Mouse (Mus musculus): ENCODE results near the gene Cacybp. TPM values are rescaled to one million over a fixed set of nuclear protein-coding genes. Genes with fewer than 3 reads are reported as not detected.

The Cacybp gene
- polyA plus RNA-seq, 1 experiment from 2014 or later, result 282 TPM

DNA sequence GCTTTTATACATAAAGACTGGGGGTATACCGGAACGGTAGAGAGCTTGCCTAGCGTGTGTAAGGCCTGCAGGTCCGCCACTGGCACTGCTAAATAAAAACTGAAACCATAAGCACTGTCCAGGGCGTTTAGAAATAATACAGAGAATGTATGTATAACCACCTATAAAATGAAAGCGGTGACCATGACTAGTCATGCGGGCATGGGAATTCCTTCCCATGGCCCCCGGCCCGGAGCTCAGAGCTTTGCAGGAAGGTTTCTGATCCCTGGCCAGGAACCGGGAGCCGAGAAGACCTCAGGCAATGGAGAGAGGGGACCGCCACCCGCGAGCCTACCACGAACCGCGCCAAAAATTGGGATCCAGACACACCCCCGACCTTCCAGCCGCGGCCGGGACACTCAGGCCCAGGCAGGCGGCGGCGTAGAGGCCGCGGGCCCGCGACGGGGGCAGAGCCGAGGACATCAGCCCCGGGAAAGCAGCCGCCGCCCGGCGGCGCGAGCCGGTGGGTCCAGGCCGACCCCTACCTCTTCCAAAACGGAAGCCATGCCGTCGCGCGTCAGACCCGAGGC lies 468 bp downstream of the Cacybp start:
- Histone ChIP-seq H3K36me3 (peaks cover 22% of the 10 kb centered on the region), H3K4me2 (peak overlapping the region; percentile 81), H3K4me3 (peak overlapping the region; percentile 93), H3K27me3 (replicated peaks) (no peaks in the 10 kb centered on the region), H3K9ac (peak overlapping the region; percentile 94), H3K4me1 (peaks cover 36% of the 10 kb centered on the region), H3K9me3 (replicated peaks) (no peaks in the 10 kb centered on the region), H3K27ac (peak overlapping the region; percentile 97)
- peak; percentile 67 for ATAC-seq
- under 1% methylated on average over 45 of the region's 45 CpGs for WGBS (ENCODE audit: insufficient replicate concordance)

DNA sequence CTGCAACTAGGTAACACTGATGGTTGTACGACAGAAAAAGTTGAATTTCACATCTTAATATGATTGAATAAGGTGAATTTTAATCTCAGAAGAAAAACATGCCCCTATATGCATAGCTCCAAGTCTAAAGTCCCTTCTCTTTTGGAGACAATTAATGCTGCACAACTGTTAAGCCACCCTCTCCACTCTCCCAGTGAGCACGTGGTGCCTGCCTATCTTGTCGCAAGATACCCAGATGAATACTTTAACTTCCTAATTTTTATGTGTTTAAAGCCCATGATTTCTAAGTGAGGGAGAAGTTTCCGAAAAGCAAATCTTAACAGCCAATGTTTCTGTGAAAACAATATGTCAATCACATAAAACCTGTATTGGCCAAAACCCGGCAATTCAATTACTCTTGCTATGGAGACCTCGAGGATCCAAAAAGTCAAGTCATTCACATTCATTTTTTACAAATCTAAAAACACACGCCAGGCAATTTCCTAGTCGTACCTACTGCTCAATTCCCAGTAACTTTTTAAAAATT lies 1.0 kb downstream of the Cacybp start:
- ATAC-seq, result no peak
- Histone ChIP-seq H3K4me1 (peaks cover 36% of the 10 kb centered on the region), H3K9me3 (replicated peaks) (no peaks in the 10 kb centered on the region), H3K36me3 (peaks cover 28% of the 10 kb centered on the region), H3K27ac (peak overlapping the region; percentile 97), H3K4me2 (peak overlapping the region; percentile 81), H3K4me3 (peak overlapping the region; percentile 93), H3K27me3 (replicated peaks) (no peaks in the 10 kb centered on the region), H3K9ac (peak overlapping the region; percentile 94)
- WGBS (ENCODE audit: insufficient replicate concordance), result under 1% methylated on average over 8 of the region's 8 CpGs

DNA sequence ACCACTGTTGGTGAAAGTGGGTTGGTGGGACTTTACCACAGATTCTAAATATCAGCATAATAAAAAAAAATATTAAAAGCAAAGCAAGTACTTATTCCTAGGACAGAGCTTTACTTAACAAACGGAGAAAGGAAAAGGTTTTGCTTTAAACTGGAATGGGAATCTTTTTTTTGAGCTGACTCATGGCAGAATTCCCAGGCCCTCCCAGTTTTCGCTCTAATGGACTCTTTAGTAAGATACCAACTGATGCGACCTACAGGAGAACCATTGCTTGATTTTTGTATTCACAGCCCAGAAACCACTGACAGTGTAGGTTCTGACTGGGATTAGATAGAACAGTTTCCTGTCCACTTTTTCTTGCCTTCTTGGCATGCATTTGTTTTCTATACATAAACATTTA lies 2.1 kb downstream of the Cacybp start:
- H3K9ac ChIP-seq, result peak overlapping the region; percentile 94
- no peaks in the 10 kb centered on the region for H3K27me3 ChIP-seq (replicated peaks)
- H3K27ac ChIP-seq, result peak overlapping the region; percentile 17; the same call in 1 of the 2 replicates
- 45% methylated on average over 3 of the region's 3 CpGs for WGBS (ENCODE audit: insufficient replicate concordance)
- H3K4me3 ChIP-seq, result peak overlapping the region; percentile 93
- no peaks in the 10 kb centered on the region for H3K9me3 ChIP-seq (replicated peaks)
- no peak for ATAC-seq
- peaks cover 36% of the 10 kb centered on the region for H3K4me1 ChIP-seq
- H3K36me3 ChIP-seq, result peaks cover 39% of the 10 kb centered on the region
- peak overlapping the region; percentile 81 for H3K4me2 ChIP-seq

DNA sequence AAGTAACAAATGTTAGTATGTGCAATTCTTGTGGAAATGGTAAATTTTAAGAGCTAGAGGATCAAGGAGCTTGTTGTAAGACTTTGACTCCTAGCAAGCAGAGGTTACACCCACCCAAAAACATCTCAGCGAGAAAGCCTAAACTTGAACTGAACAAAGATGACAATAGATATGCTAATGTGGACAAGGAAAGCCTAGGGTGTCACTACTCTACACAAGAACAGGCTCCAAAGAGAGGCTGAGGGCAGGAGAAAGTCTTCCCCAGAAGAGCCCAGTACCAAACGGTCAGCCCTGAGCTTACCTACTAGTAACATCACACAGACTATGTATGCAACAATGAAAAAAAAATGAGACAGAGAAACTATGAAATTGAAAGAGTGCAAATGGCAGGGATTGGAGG lies 2.8 kb downstream of the Cacybp start:
- Histone ChIP-seq H3K4me1 (peaks cover 36% of the 10 kb centered on the region), H3K36me3 (peaks cover 45% of the 10 kb centered on the region), H3K9me3 (replicated peaks) (no peaks in the 10 kb centered on the region), H3K27ac (no peak overlapping the region), H3K27me3 (replicated peaks) (no peaks in the 10 kb centered on the region), H3K4me2 (peak overlapping the region; percentile 44), H3K9ac (no peak overlapping the region), H3K4me3 (peak overlapping the region; percentile 27; the same call in 1 of the 2 replicates)
- WGBS (ENCODE audit: insufficient replicate concordance), result 39% methylated on average over 2 of the region's 2 CpGs
- ATAC-seq, result no peak

DNA sequence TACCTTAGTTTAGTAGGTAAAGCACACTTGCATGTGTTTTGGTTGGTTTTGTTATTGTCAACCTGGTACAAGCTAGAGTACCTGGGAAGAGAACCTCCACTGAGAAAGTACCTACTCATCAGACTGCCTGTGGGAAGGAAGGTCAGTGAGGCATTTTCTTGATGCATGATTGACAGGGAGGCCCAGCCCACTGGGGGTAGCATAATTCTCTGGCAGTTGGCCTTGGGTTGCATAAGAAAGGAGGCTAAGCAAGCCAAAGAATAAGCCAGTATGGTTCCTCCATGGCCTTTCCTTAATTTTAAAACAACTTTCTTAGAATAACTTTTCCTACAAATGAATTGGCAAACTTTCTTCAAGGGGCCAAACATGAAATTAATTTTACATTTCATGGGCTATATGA lies 7.2 kb downstream of the Cacybp start:
- no peaks in the 10 kb centered on the region for H3K27me3 ChIP-seq (replicated peaks)
- peaks cover 85% of the 10 kb centered on the region for H3K36me3 ChIP-seq
- no peaks in the 10 kb centered on the region for H3K9me3 ChIP-seq (replicated peaks)
- H3K27ac ChIP-seq, result no peak overlapping the region
- ATAC-seq, result no peak
- no peak overlapping the region for H3K9ac ChIP-seq
- no peak overlapping the region for H3K4me3 ChIP-seq
- H3K4me1 ChIP-seq, result peaks cover 15% of the 10 kb centered on the region
- H3K4me2 ChIP-seq, result no peak overlapping the region

DNA sequence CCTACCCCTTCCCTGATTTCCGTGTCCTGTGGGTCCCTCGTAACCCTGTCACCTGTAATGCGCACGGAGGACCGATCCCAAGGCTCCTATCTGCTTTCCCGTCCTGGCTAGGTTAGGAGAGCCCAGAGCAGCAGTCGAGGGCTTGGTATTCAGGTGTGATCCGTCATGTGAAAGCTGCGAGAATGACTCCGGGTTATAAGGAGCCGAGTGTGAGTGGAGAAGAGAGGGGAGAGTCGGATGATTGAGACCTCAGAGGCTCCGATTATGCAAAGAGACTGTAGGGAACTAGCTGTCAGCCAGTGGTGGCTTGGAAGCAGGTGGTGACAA lies 17.4 kb downstream of the Cacybp start:
- peak; percentile 57 for ATAC-seq

DNA sequence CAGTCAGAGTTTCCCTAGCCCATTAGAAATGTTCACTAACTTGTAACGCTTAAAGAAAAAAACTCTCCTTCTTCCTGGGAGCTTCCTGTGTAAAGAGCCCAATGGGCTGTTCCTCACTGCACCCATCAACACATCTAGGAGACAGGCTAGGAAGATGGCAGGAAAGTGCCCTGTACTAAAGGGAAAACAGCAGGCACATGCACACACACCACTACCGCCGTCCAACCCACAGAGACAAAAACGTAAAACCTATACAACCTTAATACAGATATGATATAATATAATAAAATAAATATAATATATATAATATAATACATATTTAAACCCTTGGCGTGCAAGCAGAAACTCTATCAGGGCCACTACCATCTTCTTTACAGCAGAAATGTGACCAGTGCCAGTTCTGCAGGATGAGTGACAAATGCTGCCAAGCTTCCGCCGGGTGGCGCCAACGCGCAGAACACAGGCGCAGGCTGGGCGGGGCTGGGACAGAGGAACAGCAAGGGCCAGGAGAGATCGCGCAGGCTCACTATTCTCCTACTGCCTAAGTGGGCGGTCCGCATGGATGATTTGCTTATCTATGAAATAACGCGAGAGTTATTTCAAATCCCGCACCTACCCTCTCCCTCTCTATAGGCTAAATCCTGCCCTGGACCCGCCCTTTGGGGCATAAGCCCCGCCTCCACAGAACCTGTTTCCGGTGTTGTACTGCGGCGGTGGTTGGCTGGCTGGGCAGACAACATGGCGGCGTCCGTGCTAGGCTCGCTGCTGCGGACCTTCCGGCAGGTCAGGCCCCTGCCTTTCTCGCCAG lies 17.9 kb downstream of the Cacybp start, which contains the start of gene Mrps14:
TSS of gene Mrps14 (plus strand) at position 687 of the 808 bp plus-strand sequence.
- peak within 1 kb of the TSS; percentile 78 for H3K9ac ChIP-seq
- ATAC-seq, result peak; percentile 100
- H3K27ac ChIP-seq, result peak within 1 kb of the TSS; percentile 70
- peaks cover 23% of the 10 kb centered on the region for H3K4me1 ChIP-seq
- no peaks in the 10 kb centered on the region for H3K27me3 ChIP-seq (replicated peaks)
- H3K4me3 ChIP-seq, result peak within 1 kb of the TSS; percentile 81
- H3K9me3 ChIP-seq (replicated peaks), result no peaks in the 10 kb centered on the region
- peak within 1 kb of the TSS; percentile 77 for H3K4me2 ChIP-seq
- H3K36me3 ChIP-seq, result peaks cover 34% of the 10 kb centered on the region
- WGBS (ENCODE audit: insufficient replicate concordance), result 8% methylated on average over 31 of the region's 31 CpGs

More for the DNA sequence above, 17.4 kb downstream of the Cacybp start:
- Histone ChIP-seq H3K36me3 (peaks cover 38% of the 10 kb centered on the region), H3K27me3 (replicated peaks) (no peaks in the 10 kb centered on the region), H3K9ac (peak overlapping the region; percentile 78), H3K4me2 (peak overlapping the region; percentile 77), H3K27ac (peak overlapping the region; percentile 70), H3K4me1 (peaks cover 23% of the 10 kb centered on the region), H3K9me3 (replicated peaks) (no peaks in the 10 kb centered on the region), H3K4me3 (peak overlapping the region; percentile 81)
- WGBS (ENCODE audit: insufficient replicate concordance), result under 1% methylated on average over 13 of the region's 13 CpGs

DNA sequence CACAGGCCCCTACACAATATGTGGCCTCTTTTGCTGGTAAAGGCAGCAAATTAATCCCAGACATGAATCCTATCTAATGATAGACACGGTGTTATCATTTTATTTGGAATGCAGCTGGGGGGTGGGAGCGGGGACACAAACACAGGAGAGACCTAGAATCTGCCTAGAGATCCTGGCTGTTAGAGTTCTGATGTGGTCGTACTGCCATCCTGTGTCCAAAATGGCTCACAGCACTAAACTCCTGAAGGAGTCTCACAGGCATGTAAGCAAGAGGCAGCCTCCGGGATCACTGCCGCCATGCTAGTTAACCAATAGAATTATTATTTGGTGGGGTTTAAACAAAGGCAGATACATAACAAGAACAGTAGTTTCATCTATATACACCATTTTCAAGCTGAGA lies 28.2 kb downstream of the Cacybp start:
- ATAC-seq, result no peak
- H3K9me3 ChIP-seq (replicated peaks), result no peaks in the 10 kb centered on the region
- 23% methylated on average over 5 of the region's 5 CpGs for WGBS (ENCODE audit: insufficient replicate concordance)

DNA sequence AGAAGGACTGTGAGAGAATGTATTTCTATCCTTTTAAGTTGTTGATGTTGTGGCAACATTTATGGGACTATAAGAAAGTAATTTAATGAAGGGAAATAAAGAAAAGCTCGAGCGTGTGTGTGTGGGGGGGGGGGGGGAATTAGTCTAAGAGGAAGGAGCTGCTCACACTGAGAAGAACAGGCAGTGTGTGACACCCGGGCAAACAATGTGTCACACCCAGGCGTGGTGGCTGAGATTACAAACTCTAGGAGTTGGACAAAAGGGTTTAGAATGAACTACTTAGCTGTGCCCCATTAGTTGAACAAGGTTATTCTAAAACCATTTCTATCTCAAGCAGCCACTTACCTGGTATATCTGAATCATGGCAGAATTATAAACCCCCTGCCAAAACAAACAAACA lies 31.5 kb downstream of the Cacybp start:
- no peak overlapping the region for H3K4me3 ChIP-seq
- H3K27ac ChIP-seq, result no peak overlapping the region
- no peaks in the 10 kb centered on the region for H3K36me3 ChIP-seq
- 47% methylated on average over 4 of the region's 4 CpGs for WGBS (ENCODE audit: insufficient replicate concordance)
- no peaks in the 10 kb centered on the region for H3K9me3 ChIP-seq (replicated peaks)
- H3K27me3 ChIP-seq (replicated peaks), result no peaks in the 10 kb centered on the region
- no peaks in the 10 kb centered on the region for H3K4me1 ChIP-seq
- H3K9ac ChIP-seq, result no peak overlapping the region
- H3K4me2 ChIP-seq, result no peak overlapping the region
- ATAC-seq, result no peak

More for the DNA sequence above, 28.2 kb downstream of the Cacybp start:
- Histone ChIP-seq H3K27ac (no peak overlapping the region), H3K4me2 (no peak overlapping the region), H3K4me1 (no peaks in the 10 kb centered on the region), H3K27me3 (replicated peaks) (no peaks in the 10 kb centered on the region), H3K4me3 (no peak overlapping the region), H3K36me3 (no peaks in the 10 kb centered on the region), H3K9ac (no peak overlapping the region)

DNA sequence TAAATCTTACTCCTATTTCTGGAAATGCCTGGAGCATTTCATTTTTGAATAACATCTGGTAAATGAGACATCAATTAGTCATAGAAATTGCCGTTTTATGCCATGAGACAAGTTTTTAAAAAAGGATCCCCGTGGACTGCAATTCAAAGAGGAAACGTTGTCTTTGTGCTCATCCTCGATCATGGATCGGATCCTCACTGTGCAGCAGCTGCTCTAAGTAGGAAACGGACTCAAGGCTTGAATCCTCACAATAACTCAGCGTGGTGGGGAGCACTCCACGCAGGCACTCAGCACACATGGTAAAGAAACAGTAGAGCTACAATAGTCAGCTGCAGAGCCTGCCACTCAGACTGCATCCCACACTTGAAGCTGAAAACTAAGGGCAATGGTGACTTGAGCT lies 35.8 kb downstream of the Cacybp start:
- no peak for ATAC-seq
- H3K36me3 ChIP-seq, result no peaks in the 10 kb centered on the region
- H3K9me3 ChIP-seq (replicated peaks), result no peaks in the 10 kb centered on the region
- no peak overlapping the region for H3K27ac ChIP-seq
- H3K4me2 ChIP-seq, result no peak overlapping the region
- H3K4me3 ChIP-seq, result no peak overlapping the region
- H3K4me1 ChIP-seq, result no peaks in the 10 kb centered on the region
- no peak overlapping the region for H3K9ac ChIP-seq
- 72% methylated on average over 8 of the region's 8 CpGs for WGBS (ENCODE audit: insufficient replicate concordance)
- H3K27me3 ChIP-seq (replicated peaks), result no peaks in the 10 kb centered on the region

DNA sequence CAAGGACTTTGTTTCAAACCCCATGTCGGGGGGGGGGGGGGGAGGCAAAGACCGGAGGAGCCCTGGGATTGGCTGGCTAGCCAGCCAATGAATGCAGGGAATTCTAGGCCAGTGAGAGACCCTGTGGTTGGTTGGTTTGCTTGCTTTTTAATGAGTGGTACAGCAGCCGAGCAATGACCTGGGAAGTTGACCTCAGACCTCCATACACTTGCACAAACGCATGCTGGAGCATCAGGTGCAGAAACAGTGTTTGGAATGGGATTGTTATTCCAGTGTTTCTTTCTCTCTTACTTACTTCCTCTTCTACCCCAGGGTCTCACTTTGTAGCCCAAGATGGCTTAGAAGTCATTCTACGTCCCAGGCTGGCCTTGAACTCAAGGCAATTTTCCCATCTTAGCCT lies 46.1 kb downstream of the Cacybp start:
- Histone ChIP-seq H3K27me3 (replicated peaks) (no peaks in the 10 kb centered on the region), H3K4me2 (no peak overlapping the region), H3K9me3 (replicated peaks) (no peaks in the 10 kb centered on the region), H3K27ac (no peak overlapping the region), H3K36me3 (no peaks in the 10 kb centered on the region), H3K4me1 (no peaks in the 10 kb centered on the region), H3K4me3 (no peak overlapping the region), H3K9ac (no peak overlapping the region)
- WGBS (ENCODE audit: insufficient replicate concordance), result 51% methylated on average over 3 of the region's 5 CpGs
- no peak for ATAC-seq

DNA sequence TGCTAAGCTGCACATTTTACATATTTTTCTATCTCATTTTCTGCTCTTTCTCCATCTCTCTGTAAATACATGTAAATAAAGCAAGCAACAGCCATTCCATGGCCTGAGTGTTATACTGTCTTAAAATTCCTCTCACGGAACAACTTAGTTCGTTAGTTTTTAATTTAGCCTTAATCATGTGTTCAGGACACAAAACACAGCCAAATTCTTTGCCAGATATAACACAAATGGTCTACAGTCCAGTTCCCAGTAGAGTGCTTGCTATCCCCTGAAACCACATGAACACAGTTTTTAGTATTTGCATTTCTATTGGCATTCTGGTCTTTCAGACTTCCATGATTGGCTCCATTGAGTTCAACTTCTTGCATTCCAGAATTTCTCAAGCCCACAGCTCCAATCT lies 54.5 kb downstream of the Cacybp start:
- 78% methylated on average over 2 of the region's 2 CpGs for WGBS (ENCODE audit: insufficient replicate concordance)
- Histone ChIP-seq H3K4me1 (no peaks in the 10 kb centered on the region), H3K9me3 (replicated peaks) (no peaks in the 10 kb centered on the region), H3K27me3 (replicated peaks) (no peaks in the 10 kb centered on the region), H3K4me2 (no peak overlapping the region), H3K36me3 (no peaks in the 10 kb centered on the region), H3K4me3 (no peak overlapping the region), H3K9ac (no peak overlapping the region), H3K27ac (no peak overlapping the region)
- ATAC-seq, result no peak
